11 mouse cellular contexts compared by ENCODE assay signal in the genomic region with DNA sequence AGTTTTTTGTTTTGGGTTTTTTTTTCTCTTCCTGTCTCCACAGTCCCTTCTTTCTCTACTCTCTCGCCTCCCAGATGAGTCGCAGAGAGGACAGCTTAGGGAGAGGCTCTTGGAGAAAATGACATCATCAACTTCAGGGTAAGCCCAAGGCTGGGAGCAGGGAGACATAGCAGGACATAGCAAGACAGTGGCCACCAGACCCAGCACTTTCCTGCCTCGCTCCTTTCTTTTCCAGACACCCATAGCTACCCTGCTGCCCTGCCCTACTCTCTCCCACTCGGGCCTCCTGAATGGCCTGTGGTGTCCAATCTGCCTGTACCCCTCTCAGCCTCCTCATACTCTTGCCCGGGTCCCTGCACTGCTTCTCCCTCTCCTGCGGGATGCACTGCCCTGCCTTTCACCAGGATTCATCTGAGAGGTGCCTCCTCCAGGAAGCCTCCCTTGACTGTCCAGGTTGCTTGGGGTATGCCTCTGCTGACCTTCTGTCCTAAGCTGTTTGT.
A peak's percentile ranks its signal among the peaks of the same experiment; 100 is the strongest.
DNase-seq lines count a peak whose midpoint lies in the region; ATAC-seq and TF ChIP-seq lines count a peak whose summit lies in the region.
"Had no signal": no experiment of that assay in that cellular context is flagged by ENCODE, and none has a peak within 500 bp of the region (broad histone marks: within the 10 kb centered on the region; RNA-seq: fewer than 3 reads in every experiment).

No protein-coding gene starts in this region.

- H3K36me3 ChIP-seq in liver, adult 2 months (ENCODE audit: control insufficient read depth, insufficient read depth, low read length): no peaks in the 10 kb centered on the region
- no peaks in the 10 kb centered on the region for H3K36me3 ChIP-seq in hindbrain, postnatal 0 days (ENCODE audit: insufficient read depth, low read length)

- no peak for TF ChIP-seq POLR2A in liver, adult 2 months (IDR thresholded peaks at IDR 0.05; ENCODE audit: extremely low read depth, insufficient read depth, low read length)

- TF ChIP-seq CTCF in liver, adult 2 months (IDR thresholded peaks at IDR 0.05; ENCODE audit: low read depth, low read length): no peak
- TF ChIP-seq CTCF in hindbrain, postnatal 0 days (IDR thresholded peaks at IDR 0.05; ENCODE audit: low read depth): no peak

- 71% methylated on average over 6 of the region's 6 CpGs for WGBS in liver, adult 2 months
- 73% methylated on average over 6 of the region's 6 CpGs for WGBS in hindbrain, postnatal 0 days

- H3K79me2 ChIP-seq in liver, adult 2 months (ENCODE audit: control insufficient read depth, insufficient read depth, low read length): no peaks in the 10 kb centered on the region

- no peak overlapping the region for H3K4me3 ChIP-seq in liver, adult 2 months (ENCODE audit: insufficient read depth, low read depth, low read length)
- no peak overlapping the region for H3K4me3 ChIP-seq in hindbrain, postnatal 0 days (ENCODE audit: low read length)
- H3K4me3 ChIP-seq: forebrain, embryonic 13.5 days had no signal

- no peak overlapping the region for H3K9ac ChIP-seq in liver, adult 2 months (ENCODE audit: low read depth, low read length)
- no peak overlapping the region for H3K9ac ChIP-seq in hindbrain, postnatal 0 days (replicated peaks; ENCODE audit: low read length)
- H3K9ac ChIP-seq: forebrain, embryonic 13.5 days; liver, embryonic 14.5 days had no signal

- no peak for ATAC-seq in hindbrain, postnatal 0 days
- ATAC-seq: inflammation-experienced regulatory T-cells, adult 6 months had no signal

- no peaks in the 10 kb centered on the region for H3K27me3 ChIP-seq in liver, adult 2 months (ENCODE audit: control insufficient read depth, insufficient read depth, low read length)
- H3K27me3 ChIP-seq in hindbrain, postnatal 0 days (ENCODE audit: insufficient read depth, low read length): no peaks in the 10 kb centered on the region

- H3K4me2 ChIP-seq in hindbrain, postnatal 0 days (ENCODE audit: low read depth, low read length): no peak overlapping the region
- H3K4me2 ChIP-seq: forebrain, embryonic 13.5 days had no signal

- peak; percentile 11 for DNase-seq in adrenal gland, postnatal 14 days
- DNase-seq in adrenal gland, postnatal 4 days (ENCODE audit: low spot score in 2 of 2): no peak
- DNase-seq in liver, adult 2 months (ENCODE audit: extremely low read depth, low read depth, low spot score): no peak
- no peak for DNase-seq in liver
- DNase-seq in Muller cell, postnatal 12 days (ENCODE audit: inconsistent ontology term): peak; percentile 53
- no peak for DNase-seq in hindbrain, postnatal 0 days (ENCODE audit: low spot score)
- no peak for DNase-seq in right cerebral cortex, postnatal 25 days
- no peak for DNase-seq in left cerebral cortex, adult 18-20 months (ENCODE audit: low spot score in 2 of 2)

- no peaks in the 10 kb centered on the region for H3K4me1 ChIP-seq in liver, adult 2 months (ENCODE audit: control insufficient read depth, insufficient read depth, low read length)
- peaks cover 20% of the 10 kb centered on the region for H3K4me1 ChIP-seq in hindbrain, postnatal 0 days (ENCODE audit: insufficient read depth, low read length)

- H3K9me3 ChIP-seq in hindbrain, postnatal 0 days (ENCODE audit: low read length): no peaks in the 10 kb centered on the region
- H3K9me3 ChIP-seq: forebrain, embryonic 13.5 days had no signal

- peak overlapping the region; percentile 17; the same call in 1 of the 2 replicates for H3K27ac ChIP-seq in liver, adult 2 months (replicated peaks; ENCODE audit: insufficient read depth, low read depth, low read length)
- peak overlapping the region; percentile 74; the same call in 1 of the 2 replicates for H3K27ac ChIP-seq in hindbrain, postnatal 0 days
- H3K27ac ChIP-seq: forebrain, embryonic 13.5 days; liver, embryonic 14.5 days had no signal

Comparison
In these comparisons a context has a peak if more than half of its experiments do, and no peak if none do; other contexts are left out.
1. DNase-seq: peak in adrenal gland, postnatal 14 days (single experiment) and Muller cell, postnatal 12 days (single experiment); none in adrenal gland, postnatal 4 days (0 of 2), liver, adult 2 months (single experiment), liver (single experiment), hindbrain, postnatal 0 days (single experiment), right cerebral cortex, postnatal 25 days (single experiment) and left cerebral cortex, adult 18-20 months (0 of 2).